Mouse (Mus musculus): ENCODE data around the gene Grik4. TPM values are rescaled to one million over a fixed set of nuclear protein-coding genes. Genes with fewer than 3 reads are reported as not detected.

Gene Grik4
- polyA plus RNA-seq, 1 experiment from 2014 or later: 0.57 TPM

GRCm38 (mm10) chr9:42892765-42893164 is 51.5 kb downstream of the Grik4 start:
- Histone ChIP-seq H3K27me3 (ENCODE audit: control insufficient read depth, insufficient read depth, low read length) (no peaks in the 10 kb centered on the region), H3K4me2 (ENCODE audit: low read depth, low read length) (no peak overlapping the region), H3K9ac (ENCODE audit: low read length) (no peak overlapping the region), H3K4me1 (ENCODE audit: control insufficient read depth, insufficient read depth, low read length) (peaks cover 12% of the 10 kb centered on the region; the same call in 1 of the 2 replicates), H3K4me3 (replicated peaks; ENCODE audit: low read length) (no peak overlapping the region), H3K27ac (ENCODE audit: low read length) (no peak overlapping the region), H3K36me3 (ENCODE audit: control insufficient read depth, insufficient read depth, low read length) (no peaks in the 10 kb centered on the region), H3K9me3 (replicated peaks; ENCODE audit: control insufficient read depth, low read length) (no peaks in the 10 kb centered on the region)
- ATAC-seq (ENCODE audit: insufficient read depth, low FRiP score): no peak
- WGBS: 77% methylated on average over 8 of the region's 8 CpGs

GRCm38 (mm10) chr9:42887930-42888329 is 56.4 kb downstream of the Grik4 start:
- ATAC-seq (ENCODE audit: insufficient read depth, low FRiP score): no peak
- H3K9me3 ChIP-seq (replicated peaks; ENCODE audit: control insufficient read depth, low read length): no peaks in the 10 kb centered on the region
- H3K4me1 ChIP-seq (ENCODE audit: control insufficient read depth, insufficient read depth, low read length): 0 out of 2 replicates have a peak, but pooled peaks cover 3% of the 10 kb centered on the region
- no peak overlapping the region for H3K4me3 ChIP-seq (replicated peaks; ENCODE audit: low read length)
- no peak overlapping the region for H3K4me2 ChIP-seq (ENCODE audit: low read depth, low read length)
- no peak overlapping the region for H3K9ac ChIP-seq (ENCODE audit: low read length)
- no peaks in the 10 kb centered on the region for H3K27me3 ChIP-seq (ENCODE audit: control insufficient read depth, insufficient read depth, low read length)
- WGBS: 83% methylated on average over 4 of the region's 4 CpGs
- H3K27ac ChIP-seq (ENCODE audit: low read length): no peak overlapping the region
- H3K36me3 ChIP-seq (ENCODE audit: control insufficient read depth, insufficient read depth, low read length): no peaks in the 10 kb centered on the region

- Histone ChIP-seq H3K36me3 (ENCODE audit: control insufficient read depth, insufficient read depth, low read length) (no peaks in the 10 kb centered on the region), H3K9me3 (replicated peaks; ENCODE audit: control insufficient read depth, low read length) (no peaks in the 10 kb centered on the region), H3K27ac (ENCODE audit: low read length) (no peak overlapping the region), H3K27me3 (ENCODE audit: control insufficient read depth, insufficient read depth, low read length) (no peaks in the 10 kb centered on the region), H3K9ac (ENCODE audit: low read length) (no peak overlapping the region), H3K4me1 (ENCODE audit: control insufficient read depth, insufficient read depth, low read length) (0 out of 2 replicates have a peak, but pooled peaks cover 3% of the 10 kb centered on the region), H3K4me2 (ENCODE audit: low read depth, low read length) (no peak overlapping the region), H3K4me3 (replicated peaks; ENCODE audit: low read length) (no peak overlapping the region)
- WGBS: 33% methylated on average over 15 of the region's 15 CpGs
- no peak for ATAC-seq (ENCODE audit: insufficient read depth, low FRiP score)
Observed at GRCm38 (mm10) chr9:42886112-42886766, 58.1 kb downstream of the Grik4 start.

GRCm38 (mm10) chr9:42885566-42885965 is 58.7 kb downstream of the Grik4 start:
- H3K4me2 ChIP-seq (ENCODE audit: low read depth, low read length): no peak overlapping the region
- no peak overlapping the region for H3K9ac ChIP-seq (ENCODE audit: low read length)
- H3K27me3 ChIP-seq (ENCODE audit: control insufficient read depth, insufficient read depth, low read length): no peaks in the 10 kb centered on the region
- no peaks in the 10 kb centered on the region for H3K9me3 ChIP-seq (replicated peaks; ENCODE audit: control insufficient read depth, low read length)
- H3K4me1 ChIP-seq (ENCODE audit: control insufficient read depth, insufficient read depth, low read length): 0 out of 2 replicates have a peak, but pooled peaks cover 3% of the 10 kb centered on the region
- ATAC-seq (ENCODE audit: insufficient read depth, low FRiP score): no peak
- H3K36me3 ChIP-seq (ENCODE audit: control insufficient read depth, insufficient read depth, low read length): no peaks in the 10 kb centered on the region
- WGBS: 59% methylated on average over 8 of the region's 8 CpGs
- H3K4me3 ChIP-seq (replicated peaks; ENCODE audit: low read length): no peak overlapping the region
- no peak overlapping the region for H3K27ac ChIP-seq (ENCODE audit: low read length)

- peak overlapping the region; percentile 18; the same call in 1 of the 2 replicates for H3K4me2 ChIP-seq (ENCODE audit: low read depth, low read length)
- no peak overlapping the region for H3K27ac ChIP-seq (ENCODE audit: low read length)
- H3K36me3 ChIP-seq (ENCODE audit: control insufficient read depth, insufficient read depth, low read length): no peaks in the 10 kb centered on the region
- no peak for ATAC-seq (ENCODE audit: insufficient read depth, low FRiP score)
- H3K27me3 ChIP-seq (ENCODE audit: control insufficient read depth, insufficient read depth, low read length): no peaks in the 10 kb centered on the region
- no peak overlapping the region for H3K9ac ChIP-seq (ENCODE audit: low read length)
- no peaks in the 10 kb centered on the region for H3K9me3 ChIP-seq (replicated peaks; ENCODE audit: control insufficient read depth, low read length)
- 0 out of 2 replicates have a peak, but pooled peaks cover 3% of the 10 kb centered on the region for H3K4me1 ChIP-seq (ENCODE audit: control insufficient read depth, insufficient read depth, low read length)
- 50% methylated on average over 11 of the region's 11 CpGs for WGBS
- no peak overlapping the region for H3K4me3 ChIP-seq (replicated peaks; ENCODE audit: low read length)
Observed at GRCm38 (mm10) chr9:42885123-42885522, 59.2 kb downstream of the Grik4 start.

- Histone ChIP-seq H3K27ac (ENCODE audit: low read length) (no peak overlapping the region), H3K36me3 (ENCODE audit: control insufficient read depth, insufficient read depth, low read length) (no peaks in the 10 kb centered on the region), H3K27me3 (ENCODE audit: control insufficient read depth, insufficient read depth, low read length) (no peaks in the 10 kb centered on the region), H3K4me3 (replicated peaks; ENCODE audit: low read length) (no peak overlapping the region), H3K4me2 (ENCODE audit: low read depth, low read length) (no peak overlapping the region), H3K9me3 (replicated peaks; ENCODE audit: control insufficient read depth, low read length) (no peaks in the 10 kb centered on the region), H3K4me1 (ENCODE audit: control insufficient read depth, insufficient read depth, low read length) (0 out of 2 replicates have a peak, but pooled peaks cover 3% of the 10 kb centered on the region), H3K9ac (ENCODE audit: low read length) (no peak overlapping the region)
- no peak for ATAC-seq (ENCODE audit: insufficient read depth, low FRiP score)
- WGBS: 79% methylated on average over 10 of the region's 10 CpGs
Observed at GRCm38 (mm10) chr9:42883006-42883759, 61.1 kb downstream of the Grik4 start.

GRCm38 (mm10) chr9:42882313-42882712 is 62.0 kb downstream of the Grik4 start:
- 33% methylated on average over 11 of the region's 11 CpGs for WGBS
- ATAC-seq (ENCODE audit: insufficient read depth, low FRiP score): peak; percentile 27; the same call in 1 of the 2 replicates
- H3K4me3 ChIP-seq (replicated peaks; ENCODE audit: low read length): no peak overlapping the region

GRCm38 (mm10) chr9:42881040-42881439 is 63.3 kb downstream of the Grik4 start:
- Histone ChIP-seq H3K4me1 (ENCODE audit: control insufficient read depth, insufficient read depth, low read length) (0 out of 2 replicates have a peak, but pooled peaks cover under 1% of the 10 kb centered on the region), H3K36me3 (ENCODE audit: control insufficient read depth, insufficient read depth, low read length) (no peaks in the 10 kb centered on the region), H3K27me3 (ENCODE audit: control insufficient read depth, insufficient read depth, low read length) (no peaks in the 10 kb centered on the region), H3K27ac (ENCODE audit: low read length) (no peak overlapping the region), H3K4me3 (replicated peaks; ENCODE audit: low read length) (no peak overlapping the region), H3K9me3 (replicated peaks; ENCODE audit: control insufficient read depth, low read length) (no peaks in the 10 kb centered on the region), H3K4me2 (ENCODE audit: low read depth, low read length) (no peak overlapping the region), H3K9ac (ENCODE audit: low read length) (no peak overlapping the region)
- 75% methylated on average over 8 of the region's 8 CpGs for WGBS
- no peak for ATAC-seq (ENCODE audit: insufficient read depth, low FRiP score)

More at GRCm38 (mm10) chr9:42882313-42882712, 62.0 kb downstream of the Grik4 start:
- Histone ChIP-seq H3K27me3 (ENCODE audit: control insufficient read depth, insufficient read depth, low read length) (no peaks in the 10 kb centered on the region), H3K4me2 (ENCODE audit: low read depth, low read length) (no peak overlapping the region), H3K27ac (ENCODE audit: low read length) (no peak overlapping the region), H3K36me3 (ENCODE audit: control insufficient read depth, insufficient read depth, low read length) (no peaks in the 10 kb centered on the region), H3K9ac (ENCODE audit: low read length) (no peak overlapping the region), H3K9me3 (replicated peaks; ENCODE audit: control insufficient read depth, low read length) (no peaks in the 10 kb centered on the region), H3K4me1 (ENCODE audit: control insufficient read depth, insufficient read depth, low read length) (0 out of 2 replicates have a peak, but pooled peaks cover 3% of the 10 kb centered on the region)

- H3K4me2 ChIP-seq (ENCODE audit: low read depth, low read length): no peak overlapping the region
- H3K9me3 ChIP-seq (replicated peaks; ENCODE audit: control insufficient read depth, low read length): no peaks in the 10 kb centered on the region
- no peak overlapping the region for H3K27ac ChIP-seq (ENCODE audit: low read length)
- ATAC-seq (ENCODE audit: insufficient read depth, low FRiP score): no peak
- no peaks in the 10 kb centered on the region for H3K36me3 ChIP-seq (ENCODE audit: control insufficient read depth, insufficient read depth, low read length)
- no peaks in the 10 kb centered on the region for H3K27me3 ChIP-seq (ENCODE audit: control insufficient read depth, insufficient read depth, low read length)
- H3K4me1 ChIP-seq (ENCODE audit: control insufficient read depth, insufficient read depth, low read length): no peaks in the 10 kb centered on the region
- H3K9ac ChIP-seq (ENCODE audit: low read length): no peak overlapping the region
- WGBS: 30% methylated on average over 7 of the region's 7 CpGs
- H3K4me3 ChIP-seq (replicated peaks; ENCODE audit: low read length): no peak overlapping the region
Observed at GRCm38 (mm10) chr9:42878401-42878800, 65.9 kb downstream of the Grik4 start.
